Mouse (Mus musculus) spleen, adult 2 months (tissue): ENCODE data around the gene Cd244a.

Experiments used
- CTCF ChIP-seq: fragments of 200-500 bp; IDR thresholded peaks from 2 replicates; pipeline ENCODE4 v1.5.1; 2011; ENCODE audit warnings: mild to moderate bottlenecking, inconsistent platforms; ENCODE audit not compliant: insufficient read depth, insufficient read length, insufficient replicate concordance; ENCODE audit errors: extremely low read depth
- POLR2A ChIP-seq: fragments of 200-500 bp; IDR thresholded peaks from 2 replicates; pipeline ENCODE4 v1.6.1; 2011; ENCODE audit warnings: low read depth, low read length, inconsistent platforms

- no peak for TF ChIP-seq CTCF
- TF ChIP-seq POLR2A = no peak
These were observed 88.7 kb downstream of the Cd244a start for GRCm38 (mm10) chr1:171647716-171648115.
